Mouse (Mus musculus) CH12.LX (cell line): ENCODE data around the gene Nmd3.

Experiments
- CHD1 ChIP-seq: IDR thresholded peaks from 2 replicates; pipeline ENCODE4 v1.6.1; 2012; ENCODE audit warnings: low read depth, low read length, improper control_type of control experiment, inconsistent platforms
- CHD2 ChIP-seq: IDR thresholded peaks from 2 replicates; pipeline ENCODE4 v1.6.1; 2011; ENCODE audit warnings: low read length, improper control_type of control experiment
- CTCF ChIP-seq, 2 experiments: IDR thresholded peaks in 1 of 2; conservative IDR thresholded peaks in 1 of 2; 2 replicates each; pipeline ENCODE4 v1.5.1; 2011 to 2012; ENCODE audit warnings: low read depth in 2 of 2, low read length in 2 of 2, improper control_type of control experiment in 1 of 2, inconsistent platforms in 1 of 2, mild to moderate bottlenecking in 1 of 2, moderate library complexity in 1 of 2
- HCFC1 ChIP-seq: IDR thresholded peaks from 2 replicates; pipeline ENCODE4 v1.6.1; 2012; ENCODE audit warnings: low read depth, mild to moderate bottlenecking, inconsistent platforms, low read length, improper control_type of control experiment
- MAZ ChIP-seq: IDR thresholded peaks from 2 replicates; pipeline ENCODE4 v1.6.1; 2012; ENCODE audit warnings: low read depth, mild to moderate bottlenecking, inconsistent platforms, low read length, improper control_type of control experiment, moderate library complexity
- MXI1 ChIP-seq: IDR thresholded peaks from 2 replicates; pipeline ENCODE4 v1.6.1; 2011; ENCODE audit warnings: mild to moderate bottlenecking, low read depth, low read length, improper control_type of control experiment
- POLR2A ChIP-seq: IDR thresholded peaks from 2 replicates; pipeline ENCODE4 v1.6.1; 2011; ENCODE audit warnings: low read depth, mild to moderate bottlenecking, improper control_type of control experiment, low read length
- ZC3H11A ChIP-seq: IDR thresholded peaks from 2 replicates; pipeline ENCODE4 v1.6.1; 2012; ENCODE audit warnings: low read depth, mild to moderate bottlenecking, inconsistent platforms, low read length, improper control_type of control experiment
- ZMIZ1 ChIP-seq: IDR thresholded peaks from 2 replicates; pipeline ENCODE4 v1.6.1; 2012; ENCODE audit warnings: low read depth, mild to moderate bottlenecking, inconsistent platforms, low read length, improper control_type of control experiment

DNA sequence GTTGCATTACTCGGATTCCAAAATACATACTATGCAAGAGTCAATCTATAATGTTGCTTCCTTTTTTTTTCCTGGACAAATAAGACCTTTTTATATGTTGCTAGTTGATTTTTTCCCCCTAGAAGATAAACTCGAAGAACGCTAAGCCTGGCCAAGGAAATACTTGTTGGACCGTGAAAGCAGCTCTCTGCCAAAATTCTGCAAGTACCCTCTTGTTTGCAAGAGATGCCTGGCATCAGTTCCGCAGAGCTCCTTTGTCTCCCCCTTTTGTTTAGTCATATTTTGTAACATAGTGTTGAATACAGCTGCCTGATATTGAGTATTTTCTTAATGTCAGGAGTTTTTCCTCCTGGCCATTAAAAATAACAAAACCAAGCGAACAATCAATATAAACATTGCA is 4.3 kb upstream of the Nmd3 start:
- TF ChIP-seq CTCF (conservative IDR thresholded peaks at IDR 0.05 in 1 of 2, IDR thresholded peaks at IDR 0.05 in 1 of 2; ENCODE audit: low read depth in 2 of 2, low read length in 2 of 2), result no peak
- TF ChIP-seq POLR2A, result no peak
- no peak for TF ChIP-seq ZC3H11A
- no peak for TF ChIP-seq HCFC1
- no peak for TF ChIP-seq CHD1
- TF ChIP-seq MAZ, result no peak
- no peak for TF ChIP-seq MXI1
- no peak for TF ChIP-seq CHD2
- no peak for TF ChIP-seq ZMIZ1
